Mouse (Mus musculus): ENCODE measurements around the gene Tmem273.

DNA sequence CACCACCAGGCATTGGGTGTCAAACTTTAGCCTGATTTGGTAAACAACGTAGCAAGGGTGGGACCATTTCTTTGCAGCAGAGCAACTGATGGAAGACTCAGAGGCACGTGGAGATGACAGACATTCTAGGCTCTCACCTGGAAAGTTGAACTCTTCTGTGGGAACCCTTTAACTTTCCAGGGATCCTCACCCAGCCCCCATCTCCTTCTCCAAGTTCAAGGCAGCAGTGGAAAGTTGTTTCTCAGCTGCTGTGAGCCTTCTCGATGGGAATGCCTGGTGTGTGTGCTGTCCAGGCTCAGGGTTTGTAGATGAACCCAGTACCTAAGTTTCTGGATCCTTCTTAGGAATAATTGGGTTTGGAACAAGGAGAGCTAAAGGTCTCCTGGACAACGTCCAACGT lies 70.5 kb downstream of the Tmem273 start:
- TF ChIP-seq POLR2A (IDR thresholded peaks at IDR 0.05; ENCODE audit: insufficient read length, low read depth) (no peak), POLR2AphosphoS2 (IDR thresholded peaks at IDR 0.05; ENCODE audit: insufficient read length, low read depth) (no peak), E2F4 (IDR thresholded peaks at IDR 0.05; ENCODE audit: insufficient read depth) (no peak)

Measured in myocyte (in vitro differentiated cells).